Mouse (Mus musculus) ES-Bruce4 (cell line): Measurements from ENCODE around the gene Elovl6. TPM values are rescaled to one million over a fixed set of nuclear protein-coding genes. Genes with fewer than 3 reads are reported as not detected.
A peak's percentile ranks its signal among the peaks of the same experiment; 100 is the strongest.

ENCODE experiments used
- H3K27ac ChIP-seq: 2 replicates; pipeline ENCODE4 v1.5.1; 2012; ENCODE audit warnings: low read length, inconsistent platforms; ENCODE audit not compliant: insufficient read depth
- H3K27me3 ChIP-seq: 2 replicates; pipeline ENCODE4 v1.6.1; 2012; ENCODE audit warnings: mild to moderate bottlenecking, low read length, inconsistent platforms; ENCODE audit not compliant: control insufficient read depth, poor library complexity, insufficient read depth, severe bottlenecking
- H3K36me3 ChIP-seq: 2 replicates; pipeline ENCODE4 v1.6.1; 2012; ENCODE audit warnings: inconsistent platforms, mild to moderate bottlenecking, low read length, moderate library complexity; ENCODE audit not compliant: control insufficient read depth, poor library complexity, insufficient read depth, severe bottlenecking
- H3K4me1 ChIP-seq: one replicate; pipeline ENCODE4 v1.8.1; 2011; ENCODE audit warnings: low read length; ENCODE audit not compliant: control insufficient read depth, insufficient read depth
- H3K4me3 ChIP-seq: 2 replicates; pipeline ENCODE4 v1.5.1; 2011; ENCODE audit warnings: low read depth, mild to moderate bottlenecking, low read length
- H3K9ac ChIP-seq: 2 replicates; pipeline ENCODE4 v1.6.1; 2012; ENCODE audit warnings: low read depth, mild to moderate bottlenecking, inconsistent platforms; ENCODE audit not compliant: poor library complexity, severe bottlenecking
- H3K9me3 ChIP-seq: replicated peaks from 2 replicates; pipeline ENCODE4 v1.6.1; 2012; ENCODE audit warnings: mild to moderate bottlenecking, low read length, inconsistent platforms; ENCODE audit not compliant: control insufficient read depth, poor library complexity, insufficient read depth, severe bottlenecking
- CTCF ChIP-seq: IDR thresholded peaks from one replicate; pipeline ENCODE4 v1.8.1; 2011; ENCODE audit warnings: low read depth, low read length
- EP300 ChIP-seq: IDR thresholded peaks from 2 replicates; pipeline ENCODE4 v1.6.1; 2011; ENCODE audit warnings: low read depth, low read length; ENCODE audit not compliant: insufficient read depth
- POLR2A ChIP-seq: IDR thresholded peaks from one replicate; pipeline ENCODE4 v1.8.1; 2011; ENCODE audit warnings: low read length; ENCODE audit not compliant: insufficient read depth
- polyA plus RNA-seq: library from polyadenylated mRNA; stranded (reverse); fragments of >200 nt; gene quantifications from 2 replicates; pipeline ENCODE4 v1.2.4, GENCODE M21; 2011; ENCODE audit warnings: low read depth; ENCODE audit not compliant: missing spikeins, insufficient read depth, insufficient read length

The Elovl6 gene
- polyA plus RNA-seq, 1 experiment = 124 TPM

DNA sequence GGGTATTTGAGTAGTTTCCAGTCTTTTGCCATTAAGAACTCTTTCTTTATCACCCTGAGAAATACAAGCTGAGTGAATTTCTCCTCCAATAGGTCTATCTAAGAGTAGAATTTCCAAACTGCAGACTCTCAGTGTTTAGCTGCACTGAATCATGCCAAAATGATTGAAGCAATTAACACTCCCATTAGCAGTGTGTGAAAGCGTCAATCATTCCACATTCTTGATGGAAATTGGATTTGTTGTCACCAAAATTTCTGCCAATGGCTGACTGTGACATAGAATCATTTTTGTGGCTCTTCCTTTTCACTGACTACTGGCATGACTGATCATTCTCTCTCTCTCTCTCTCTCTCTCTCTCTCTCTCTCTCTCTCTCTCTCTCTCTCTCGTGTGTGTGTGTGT is 131.8 kb downstream of the Elovl6 start:
- no peak overlapping the region for H3K27ac ChIP-seq
- TF ChIP-seq CTCF (no peak), POLR2A (no peak), EP300 (no peak)
- no peaks in the 10 kb centered on the region; the same call in 1 of the 2 replicates for H3K27me3 ChIP-seq
- no peak overlapping the region for H3K4me3 ChIP-seq
- H3K4me1 ChIP-seq = no peaks in the 10 kb centered on the region
- H3K36me3 ChIP-seq = no peaks in the 10 kb centered on the region
- no peaks in the 10 kb centered on the region; the same call in 1 of the 2 replicates for H3K9me3 ChIP-seq
- H3K9ac ChIP-seq = no peak overlapping the region

DNA sequence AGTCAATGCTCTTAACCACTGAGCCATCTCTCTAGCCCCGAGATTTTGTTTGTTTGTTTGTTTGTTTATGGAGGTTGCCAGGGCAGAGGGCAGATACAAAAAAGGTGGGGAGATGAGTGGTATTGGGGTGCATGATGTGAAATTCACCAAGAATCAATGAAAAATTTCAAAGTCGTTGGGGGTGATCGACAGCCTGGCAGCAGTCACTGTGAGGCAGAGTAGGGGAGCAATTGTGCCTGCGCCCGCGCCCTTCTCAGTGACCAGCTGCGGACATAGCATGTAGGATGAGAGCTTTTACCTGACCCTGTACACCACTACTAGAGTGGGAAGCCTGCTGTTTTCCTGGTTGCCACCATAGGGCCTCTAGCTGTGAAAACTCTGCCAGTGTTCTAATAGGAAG is 143.8 kb downstream of the Elovl6 start:
- Histone ChIP-seq H3K4me3 (no peak overlapping the region), H3K27ac (no peak overlapping the region), H3K9me3 (no peaks in the 10 kb centered on the region), H3K9ac (no peak overlapping the region), H3K36me3 (no peaks in the 10 kb centered on the region), H3K27me3 (no peaks in the 10 kb centered on the region), H3K4me1 (peaks cover 2% of the 10 kb centered on the region)
- no peak for TF ChIP-seq EP300
- TF ChIP-seq POLR2A = no peak
- TF ChIP-seq CTCF = no peak

DNA sequence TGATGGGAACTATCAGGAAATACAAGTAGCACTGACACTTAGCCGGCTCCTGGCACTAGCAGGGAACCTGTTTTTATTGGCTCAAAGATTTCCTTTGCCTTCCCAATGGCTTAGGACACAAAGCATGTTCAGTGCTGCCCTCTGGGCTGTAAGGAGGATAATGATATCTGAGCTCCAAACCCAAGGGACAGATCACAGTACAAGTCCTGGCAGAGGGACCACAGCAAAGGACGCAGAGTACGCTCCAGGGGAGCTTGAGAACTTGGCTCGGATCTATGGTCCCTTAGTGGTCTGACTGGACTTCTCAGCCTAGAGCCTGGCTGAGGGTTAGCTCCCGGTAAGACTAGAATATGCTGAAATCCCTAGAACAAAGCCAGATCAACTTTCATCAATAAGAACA is 148.1 kb downstream of the Elovl6 start:
- no peak overlapping the region for H3K27ac ChIP-seq
- H3K9me3 ChIP-seq = no peaks in the 10 kb centered on the region
- H3K36me3 ChIP-seq = no peaks in the 10 kb centered on the region
- no peak overlapping the region for H3K4me3 ChIP-seq
- H3K27me3 ChIP-seq = no peaks in the 10 kb centered on the region
- no peak overlapping the region for H3K9ac ChIP-seq
- TF ChIP-seq CTCF = no peak
- H3K4me1 ChIP-seq = peaks cover 2% of the 10 kb centered on the region

DNA sequence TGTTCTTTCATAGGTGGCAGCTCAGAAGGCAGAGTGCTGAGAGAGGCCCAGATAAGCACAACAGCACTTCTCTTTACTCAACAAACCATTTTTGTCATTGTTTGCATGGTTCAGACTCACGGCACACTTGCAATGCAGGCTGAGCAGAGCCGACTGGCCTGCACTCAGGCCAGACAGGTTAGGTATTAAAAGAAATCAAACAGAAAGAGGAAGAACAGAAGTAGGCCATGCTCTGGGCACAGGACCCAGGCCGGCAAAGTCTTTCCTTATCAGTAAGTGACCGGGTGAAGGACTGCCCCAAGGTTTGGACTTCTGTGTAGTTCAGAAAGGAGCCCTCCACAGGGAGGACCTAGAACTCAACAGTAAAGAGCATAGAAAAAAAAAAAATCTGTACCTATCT is 149.7 kb downstream of the Elovl6 start:
- Histone ChIP-seq H3K27ac (no peak overlapping the region), H3K4me3 (no peak overlapping the region), H3K4me1 (peaks cover 2% of the 10 kb centered on the region), H3K36me3 (no peaks in the 10 kb centered on the region), H3K9me3 (no peaks in the 10 kb centered on the region), H3K27me3 (no peaks in the 10 kb centered on the region), H3K9ac (no peak overlapping the region)
- TF ChIP-seq EP300 (no peak), CTCF (no peak), POLR2A (no peak)

DNA sequence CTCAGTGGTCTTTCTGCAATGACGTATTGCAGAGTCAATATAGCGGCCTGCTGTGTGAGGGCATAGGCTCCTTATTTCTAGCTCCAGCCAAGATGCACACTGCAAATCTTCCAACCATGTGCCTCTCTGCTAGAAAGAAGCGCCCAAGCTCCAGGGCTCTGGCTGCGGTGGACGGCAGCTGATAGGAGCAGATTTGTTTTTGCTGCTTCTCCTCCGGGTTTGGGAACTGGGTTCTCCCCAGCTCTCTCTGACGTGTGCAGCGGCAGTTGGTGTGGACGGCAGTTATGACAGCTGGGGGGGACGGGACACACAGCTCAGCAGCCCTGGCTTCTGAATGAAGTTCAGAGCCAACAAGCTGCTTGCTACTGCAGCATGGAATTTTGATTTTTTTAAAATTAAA is 150.2 kb downstream of the Elovl6 start:
- TF ChIP-seq POLR2A (no peak), CTCF (no peak), EP300 (no peak)
- Histone ChIP-seq H3K9ac (no peak overlapping the region), H3K9me3 (no peaks in the 10 kb centered on the region), H3K4me3 (no peak overlapping the region), H3K4me1 (peaks cover 2% of the 10 kb centered on the region), H3K27ac (no peak overlapping the region), H3K36me3 (no peaks in the 10 kb centered on the region), H3K27me3 (no peaks in the 10 kb centered on the region)

DNA sequence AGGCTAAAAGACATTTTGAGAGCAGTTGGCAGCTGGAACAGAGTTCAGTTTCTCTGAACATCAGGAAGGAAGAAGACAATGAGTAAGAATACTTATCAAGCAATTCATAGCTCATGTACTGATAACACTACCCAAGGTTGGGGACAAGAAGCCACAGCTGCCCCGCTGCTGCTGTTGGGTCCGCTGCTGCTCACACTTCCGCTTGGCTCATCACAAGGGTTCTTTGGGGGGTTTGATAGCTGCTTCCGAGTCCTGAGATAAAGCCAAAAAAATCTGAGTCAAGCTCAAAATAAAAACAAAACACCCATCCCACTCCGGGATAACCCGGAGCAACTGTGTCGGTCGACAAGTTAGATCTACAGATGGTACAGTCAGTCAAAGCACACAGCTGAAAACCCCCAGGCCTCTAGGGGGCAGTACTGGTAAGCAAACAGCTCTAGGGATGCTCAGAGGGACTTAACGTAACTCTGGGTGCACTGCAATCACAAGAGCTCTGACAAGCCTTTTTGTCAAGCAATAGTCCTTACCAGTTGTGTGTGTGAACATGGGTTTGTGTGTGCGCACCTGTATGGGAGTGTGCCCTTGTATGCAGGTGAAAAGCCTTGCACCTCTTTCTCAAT is 151.0 kb downstream of the Elovl6 start:
- Histone ChIP-seq H3K27me3 (no peaks in the 10 kb centered on the region), H3K4me1 (peaks cover 2% of the 10 kb centered on the region), H3K36me3 (no peaks in the 10 kb centered on the region), H3K27ac (no peak overlapping the region), H3K9ac (no peak overlapping the region), H3K9me3 (no peaks in the 10 kb centered on the region), H3K4me3 (no peak overlapping the region)
- TF ChIP-seq POLR2A (no peak), EP300 (no peak), CTCF (peak; percentile 37)
